ENCODE assay signal across 19 mouse cellular contexts in the genomic region with DNA sequence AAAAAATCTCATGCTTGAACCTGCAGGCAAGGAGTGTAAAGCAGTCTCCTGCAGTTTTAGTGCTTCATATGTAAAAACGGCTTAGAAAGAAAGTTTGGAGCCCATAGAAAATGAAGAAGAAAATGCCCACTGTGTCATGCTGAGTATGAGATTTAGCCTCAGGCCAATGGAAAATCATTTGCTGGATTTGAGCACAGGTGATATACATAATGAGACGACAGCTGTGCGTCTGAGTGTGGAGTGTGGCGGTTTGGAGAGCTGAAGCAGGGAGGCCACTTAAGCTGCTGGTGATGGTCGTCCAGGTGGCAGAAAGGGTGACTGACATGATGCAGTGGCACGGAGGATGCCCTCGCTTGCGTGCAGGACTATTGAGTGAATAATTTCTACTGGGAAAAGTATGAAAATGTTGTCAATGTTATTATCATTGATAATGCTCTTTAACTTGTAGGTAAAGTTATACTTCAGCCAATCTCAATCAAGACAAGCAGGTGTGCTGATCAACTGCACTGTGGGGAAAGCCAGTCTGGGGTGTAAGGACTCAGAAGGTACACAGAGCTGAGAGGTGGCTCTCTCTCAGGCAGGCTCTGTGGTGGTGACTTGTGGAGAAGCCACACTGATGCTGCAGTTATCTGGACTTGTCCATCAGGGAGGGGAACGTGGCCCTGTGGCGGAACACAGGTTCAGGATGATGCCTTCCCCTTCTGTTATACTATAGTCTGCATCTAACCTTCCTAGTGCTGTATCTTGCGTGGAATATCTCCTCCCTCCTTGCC.
A peak's percentile ranks its signal among the peaks of the same experiment; 100 is the strongest.
DNase-seq lines count a peak whose midpoint lies in the region; ATAC-seq lines count a peak whose summit lies in the region.
"Had no signal": no experiment of that assay in that cellular context is flagged by ENCODE, and none has a peak within 500 bp of the region (broad histone marks: within the 10 kb centered on the region; RNA-seq: fewer than 3 reads in every experiment).

No protein-coding gene starts in this region.

- H3K27ac ChIP-seq in hindbrain, embryonic 16.5 days (ENCODE audit: low read depth, low read length), result no peak overlapping the region
- H3K27ac ChIP-seq in hindbrain, embryonic 14.5 days, result no peak overlapping the region
- no peak overlapping the region for H3K27ac ChIP-seq in neural tube, embryonic 13.5 days (replicated peaks)
- H3K27ac ChIP-seq in midbrain, embryonic 16.5 days (ENCODE audit: low read length), result no peak overlapping the region
- H3K27ac ChIP-seq: embryonic facial prominence, embryonic 15.5 days; forebrain, embryonic 12.5 days; gastrocnemius, adult 2 months had no signal

- no peaks in the 10 kb centered on the region; the same call in 1 of the 2 replicates for H3K4me1 ChIP-seq in hindbrain, embryonic 16.5 days (ENCODE audit: control insufficient read depth, insufficient read depth, low read depth, low read length)
- H3K4me1 ChIP-seq in hindbrain, embryonic 14.5 days (replicated peaks; ENCODE audit: control insufficient read depth, insufficient read depth, low read length), result 0 out of 2 replicates have a peak, but pooled peaks cover 6% of the 10 kb centered on the region
- peaks cover 6% of the 10 kb centered on the region for H3K4me1 ChIP-seq in neural tube, embryonic 13.5 days (replicated peaks)
- H3K4me1 ChIP-seq in midbrain, embryonic 16.5 days (ENCODE audit: control insufficient read depth, insufficient read depth, low read length), result no peaks in the 10 kb centered on the region
- H3K4me1 ChIP-seq: embryonic facial prominence, embryonic 15.5 days; forebrain, embryonic 12.5 days; heart, embryonic 12.5 days had no signal

- H3K9me3 ChIP-seq in hindbrain, embryonic 16.5 days (ENCODE audit: control insufficient read depth, low read length), result no peaks in the 10 kb centered on the region
- H3K9me3 ChIP-seq in hindbrain, embryonic 14.5 days (ENCODE audit: control insufficient read depth, low read length), result no peaks in the 10 kb centered on the region
- no peaks in the 10 kb centered on the region for H3K9me3 ChIP-seq in neural tube, embryonic 13.5 days
- H3K9me3 ChIP-seq in midbrain, embryonic 16.5 days (replicated peaks; ENCODE audit: control insufficient read depth, low read length, poor library complexity, severe bottlenecking), result no peaks in the 10 kb centered on the region
- H3K9me3 ChIP-seq: embryonic facial prominence, embryonic 15.5 days; forebrain, embryonic 12.5 days; heart, embryonic 12.5 days had no signal

- H3K9ac ChIP-seq in hindbrain, embryonic 16.5 days (ENCODE audit: low read depth, low read length), result no peak overlapping the region
- no peak overlapping the region for H3K9ac ChIP-seq in hindbrain, embryonic 14.5 days
- H3K9ac ChIP-seq in neural tube, embryonic 13.5 days, result no peak overlapping the region
- H3K9ac ChIP-seq in midbrain, embryonic 16.5 days (ENCODE audit: low read depth, low read length), result no peak overlapping the region
- H3K9ac ChIP-seq: embryonic facial prominence, embryonic 15.5 days; forebrain, embryonic 12.5 days; heart, embryonic 12.5 days had no signal

- DNase-seq in hindbrain, embryonic 14.5 days (ENCODE audit: low spot score), result no peak
- DNase-seq in neural tube, embryonic 10.5 days (ENCODE audit: extremely low spot score, low spot score), result no peak
- DNase-seq in urinary bladder, postnatal 4 days (ENCODE audit: low spot score in 2 of 2), result no peak
- DNase-seq: adrenal gland, adult 8-10 months; adrenal gland, postnatal 36 days; cerebellum, adult 11 months; cerebellum, adult 8-10 months; cerebellum, postnatal 14 days; embryo, embryonic 11 days; gastrocnemius, adult 2 months; gastrocnemius, postnatal 25 days had no signal

- ATAC-seq in hindbrain, embryonic 16.5 days, result peak; percentile 46; the same call in 1 of the 2 replicates
- ATAC-seq in hindbrain, embryonic 14.5 days (ENCODE audit: low FRiP score), result no peak
- 0 out of 2 replicates have a peak, but pooled peaks have one; percentile 11 for ATAC-seq in neural tube, embryonic 13.5 days (ENCODE audit: low read depth)
- ATAC-seq in midbrain, embryonic 16.5 days, result peak; percentile 63
- ATAC-seq in erythroblast, adult 5-6 weeks (replicated peaks; ENCODE audit: low FRiP score, poor library complexity, severe bottlenecking), result no peak
- ATAC-seq: intestine, embryonic 16.5 days had no signal

- H3K4me2 ChIP-seq in hindbrain, embryonic 16.5 days (ENCODE audit: low read length), result no peak overlapping the region
- no peak overlapping the region for H3K4me2 ChIP-seq in hindbrain, embryonic 14.5 days (replicated peaks)
- no peak overlapping the region for H3K4me2 ChIP-seq in neural tube, embryonic 13.5 days
- no peak overlapping the region for H3K4me2 ChIP-seq in midbrain, embryonic 16.5 days (ENCODE audit: low read length)
- H3K4me2 ChIP-seq: embryonic facial prominence, embryonic 15.5 days; forebrain, embryonic 12.5 days; heart, embryonic 12.5 days had no signal

- 63% methylated on average over 11 of the region's 11 CpGs for WGBS in hindbrain, embryonic 16.5 days
- 58% methylated on average over 11 of the region's 11 CpGs for WGBS in hindbrain, embryonic 14.5 days
- WGBS in neural tube, embryonic 13.5 days, result 67% methylated on average over 11 of the region's 11 CpGs
- WGBS in midbrain, embryonic 16.5 days, result 55% methylated on average over 11 of the region's 11 CpGs

- no peak overlapping the region for H3K4me3 ChIP-seq in hindbrain, embryonic 16.5 days (ENCODE audit: low read length)
- no peak overlapping the region for H3K4me3 ChIP-seq in hindbrain, embryonic 14.5 days (replicated peaks; ENCODE audit: low read length)
- no peak overlapping the region for H3K4me3 ChIP-seq in neural tube, embryonic 13.5 days
- H3K4me3 ChIP-seq in midbrain, embryonic 16.5 days (ENCODE audit: low read depth, low read length), result no peak overlapping the region
- H3K4me3 ChIP-seq: embryonic facial prominence, embryonic 15.5 days; forebrain, embryonic 12.5 days; gastrocnemius, adult 2 months; heart, embryonic 12.5 days had no signal

- H3K27me3 ChIP-seq in hindbrain, embryonic 16.5 days (replicated peaks; ENCODE audit: control insufficient read depth, insufficient read depth, low read length), result no peaks in the 10 kb centered on the region
- H3K27me3 ChIP-seq in hindbrain, embryonic 14.5 days (ENCODE audit: control insufficient read depth, insufficient read depth, low read length), result no peaks in the 10 kb centered on the region
- no peaks in the 10 kb centered on the region for H3K27me3 ChIP-seq in neural tube, embryonic 13.5 days
- no peaks in the 10 kb centered on the region for H3K27me3 ChIP-seq in midbrain, embryonic 16.5 days (ENCODE audit: control insufficient read depth, insufficient read depth, low read depth, low read length)
- H3K27me3 ChIP-seq: embryonic facial prominence, embryonic 15.5 days; forebrain, embryonic 12.5 days; heart, embryonic 12.5 days had no signal

- H3K36me3 ChIP-seq in hindbrain, embryonic 16.5 days (ENCODE audit: control insufficient read depth, insufficient read depth, low read length), result no peaks in the 10 kb centered on the region
- no peaks in the 10 kb centered on the region for H3K36me3 ChIP-seq in hindbrain, embryonic 14.5 days (replicated peaks; ENCODE audit: control insufficient read depth, insufficient read depth)
- no peaks in the 10 kb centered on the region for H3K36me3 ChIP-seq in neural tube, embryonic 13.5 days
- no peaks in the 10 kb centered on the region for H3K36me3 ChIP-seq in midbrain, embryonic 16.5 days (ENCODE audit: control insufficient read depth, insufficient read depth, low read length)
- H3K36me3 ChIP-seq: embryonic facial prominence, embryonic 15.5 days; forebrain, embryonic 12.5 days; heart, embryonic 12.5 days had no signal

Comparison
In these comparisons a context has a peak if more than half of its experiments do, and no peak if none do; other contexts are left out.
1. ATAC-seq: peak in hindbrain, embryonic 16.5 days (single experiment), neural tube, embryonic 13.5 days (single experiment) and midbrain, embryonic 16.5 days (single experiment); none in hindbrain, embryonic 14.5 days (single experiment) and erythroblast, adult 5-6 weeks (single experiment).